Mouse (Mus musculus) limb, embryonic 14.5 days (tissue): ENCODE measurements at regions not wholly inside any gene's neighbourhood (a gene's known extent, or its start where the extent isn't known, plus 50 kb on each side); places are given as distances from the start of the nearest gene placed in this dataset.
A peak's percentile ranks its signal among the peaks of the same experiment; 100 is the strongest.

Experiments used
- ATAC-seq: fragments of 200-750 bp; cut with Nextera tagmentation; 2 replicates; pipeline ENCODE4 v1.8.0; 2017; ENCODE audit warnings: low read depth, moderate number of reproducible peaks, moderate TSS enrichment; ENCODE audit not compliant: low FRiP score
- DNase-seq: peaks from one replicate; pipeline ENCODE4 v3.0.0-alpha.2; 2015; ENCODE audit warnings: low spot score
- H3K27ac ChIP-seq: fragments of 300-500 bp; sonication (generic); replicated peaks from 2 replicates; pipeline ENCODE4 v1.5.1; 2014; ENCODE audit warnings: low read depth, mild to moderate bottlenecking, low read length, moderate library complexity, mixed read lengths
- H3K27me3 ChIP-seq: fragments of 300-500 bp; sonication (generic); 2 replicates; pipeline ENCODE4 v1.6.1; 2014; ENCODE audit warnings: low read length, mixed read lengths; ENCODE audit not compliant: control insufficient read depth, insufficient read depth
- H3K36me3 ChIP-seq: fragments of 300-500 bp; sonication (generic); 2 replicates; pipeline ENCODE4 v1.6.1; 2014; ENCODE audit warnings: mild to moderate bottlenecking, low read length, moderate library complexity, mixed read lengths; ENCODE audit not compliant: control insufficient read depth, insufficient read depth
- H3K4me1 ChIP-seq: fragments of 300-500 bp; sonication (generic); 2 replicates; pipeline ENCODE4 v1.6.1; 2014; ENCODE audit warnings: antibody characterized with exemption, low read length, mixed read lengths; ENCODE audit not compliant: control insufficient read depth, insufficient read depth
- H3K4me2 ChIP-seq: fragments of 300-500 bp; sonication (generic); replicated peaks from 2 replicates; pipeline ENCODE4 v1.6.1; 2014; ENCODE audit warnings: low read depth, mild to moderate bottlenecking, low read length, moderate library complexity; ENCODE audit not compliant: severe bottlenecking
- H3K4me3 ChIP-seq: fragments of 300-500 bp; sonication (generic); replicated peaks from 2 replicates; pipeline ENCODE4 v1.5.1; 2014; ENCODE audit warnings: low read length
- H3K9ac ChIP-seq: fragments of 300-500 bp; sonication (generic); 2 replicates; pipeline ENCODE4 v1.6.1; 2014; ENCODE audit warnings: mild to moderate bottlenecking, low read depth, low read length, moderate library complexity; ENCODE audit not compliant: severe bottlenecking
- H3K9me3 ChIP-seq: fragments of 300-500 bp; sonication (generic); 2 replicates; pipeline ENCODE4 v1.6.1; 2016; ENCODE audit warnings: low read length; ENCODE audit not compliant: control insufficient read depth
- POLR2A ChIP-seq: fragments of 200-500 bp; IDR thresholded peaks from 2 replicates; pipeline ENCODE4 v1.8.0; 2012; ENCODE audit warnings: inconsistent platforms, mild to moderate bottlenecking, moderate library complexity, borderline replicate concordance; ENCODE audit not compliant: insufficient read depth, insufficient read length; ENCODE audit errors: extremely low read depth
- WGBS: fragments of 180-500 bp; shearing (Covaris S2); extraction: QIAGEN DNeasy Blood & Tissue Kit; methylation state at CpG from one replicate; pipeline ENCODE4 v1.1.7; 2014; 5-methylcytosine and 5-hydroxymethylcytosine counted together

GRCm38 (mm10) chr15:58731952-58732642 is 157.0 kb upstream of the Gm49356 start:
- 25% methylated on average over 13 of the region's 13 CpGs for WGBS
- H3K27me3 ChIP-seq, result no peaks in the 10 kb centered on the region
- H3K36me3 ChIP-seq, result no peaks in the 10 kb centered on the region
- no peak for TF ChIP-seq POLR2A
- peak overlapping the region; percentile 14 for H3K4me2 ChIP-seq
- H3K9me3 ChIP-seq, result no peaks in the 10 kb centered on the region
- peak; percentile 47 for DNase-seq
- no peak overlapping the region for H3K27ac ChIP-seq
- no peak overlapping the region for H3K9ac ChIP-seq
- ATAC-seq, result peak; percentile 71
- no peak overlapping the region for H3K4me3 ChIP-seq
- 0 out of 2 replicates have a peak, but pooled peaks cover 3% of the 10 kb centered on the region for H3K4me1 ChIP-seq
